Mouse (Mus musculus): ENCODE data around the gene Cfap97d2.

Cfap97d2 gene

DNA sequence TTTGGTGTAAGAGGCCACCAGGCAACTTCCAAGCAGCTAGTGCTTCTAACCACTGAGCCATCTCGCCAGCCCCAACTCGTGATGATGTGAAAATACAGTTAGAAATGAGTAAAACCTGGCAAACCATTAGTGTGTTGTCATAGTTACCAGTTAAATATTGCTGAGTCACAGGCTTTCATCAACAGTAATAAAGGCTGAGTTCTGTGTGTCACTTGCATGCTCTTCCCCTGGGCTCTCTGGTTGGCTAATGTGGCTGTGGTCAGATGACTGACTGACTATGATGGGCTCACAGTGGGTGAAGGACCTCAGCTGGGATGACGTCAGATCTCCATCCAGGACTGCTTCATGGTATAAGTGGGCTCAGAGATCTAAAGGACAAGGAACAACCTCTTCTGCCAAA is 74.8 kb downstream of the Cfap97d2 start:
- Histone ChIP-seq H3K4me3 (replicated peaks; ENCODE audit: low read length) (no peak overlapping the region), H3K36me3 (ENCODE audit: insufficient read depth, low read length) (peaks cover 68% of the 10 kb centered on the region), H3K27me3 (ENCODE audit: insufficient read depth, low read length) (no peaks in the 10 kb centered on the region), H3K9me3 (ENCODE audit: low read length) (no peaks in the 10 kb centered on the region), H3K4me1 (replicated peaks; ENCODE audit: low read depth, low read length) (peaks cover 15% of the 10 kb centered on the region)
- no peak for TF ChIP-seq CTCF (conservative IDR thresholded peaks at IDR 0.05; ENCODE audit: low read length)
- TF ChIP-seq NANOG (IDR thresholded peaks at IDR 0.05; ENCODE audit: borderline replicate concordance, low read length): no peak
- no peak for TF ChIP-seq POU5F1 (IDR thresholded peaks at IDR 0.05; ENCODE audit: borderline replicate concordance, low read length)

GRCm38 (mm10) chr8:13785250-13785763 is 79.6 kb downstream of the Cfap97d2 start, which contains the start of gene Upf3a:
Upf3a (plus strand) TSS chr8:13785615.
- H3K9me3 ChIP-seq (ENCODE audit: low read length): no peaks in the 10 kb centered on the region
- peaks cover 19% of the 10 kb centered on the region for H3K4me1 ChIP-seq (replicated peaks; ENCODE audit: low read depth, low read length)
- H3K36me3 ChIP-seq (ENCODE audit: insufficient read depth, low read length): peaks cover 49% of the 10 kb centered on the region
- no peaks in the 10 kb centered on the region for H3K27me3 ChIP-seq (ENCODE audit: insufficient read depth, low read length)
- H3K4me3 ChIP-seq (replicated peaks; ENCODE audit: low read length): peak within 1 kb of the TSS; percentile 89
- TF ChIP-seq POU5F1 (IDR thresholded peaks at IDR 0.05; ENCODE audit: borderline replicate concordance, low read length) (no peak), NANOG (IDR thresholded peaks at IDR 0.05; ENCODE audit: borderline replicate concordance, low read length) (no peak), CTCF (conservative IDR thresholded peaks at IDR 0.05; ENCODE audit: low read length) (peak; percentile 73)

GRCm38 (mm10) chr8:13785764-13786299 is 80.1 kb downstream of the Cfap97d2 start:
- peaks cover 43% of the 10 kb centered on the region for H3K36me3 ChIP-seq (ENCODE audit: insufficient read depth, low read length)
- H3K4me1 ChIP-seq (replicated peaks; ENCODE audit: low read depth, low read length): peaks cover 19% of the 10 kb centered on the region
- no peaks in the 10 kb centered on the region for H3K27me3 ChIP-seq (ENCODE audit: insufficient read depth, low read length)
- peak overlapping the region; percentile 89 for H3K4me3 ChIP-seq (replicated peaks; ENCODE audit: low read length)
- TF ChIP-seq POU5F1 (IDR thresholded peaks at IDR 0.05; ENCODE audit: borderline replicate concordance, low read length) (no peak), CTCF (conservative IDR thresholded peaks at IDR 0.05; ENCODE audit: low read length) (peak; percentile 66)
- no peaks in the 10 kb centered on the region for H3K9me3 ChIP-seq (ENCODE audit: low read length)

DNA sequence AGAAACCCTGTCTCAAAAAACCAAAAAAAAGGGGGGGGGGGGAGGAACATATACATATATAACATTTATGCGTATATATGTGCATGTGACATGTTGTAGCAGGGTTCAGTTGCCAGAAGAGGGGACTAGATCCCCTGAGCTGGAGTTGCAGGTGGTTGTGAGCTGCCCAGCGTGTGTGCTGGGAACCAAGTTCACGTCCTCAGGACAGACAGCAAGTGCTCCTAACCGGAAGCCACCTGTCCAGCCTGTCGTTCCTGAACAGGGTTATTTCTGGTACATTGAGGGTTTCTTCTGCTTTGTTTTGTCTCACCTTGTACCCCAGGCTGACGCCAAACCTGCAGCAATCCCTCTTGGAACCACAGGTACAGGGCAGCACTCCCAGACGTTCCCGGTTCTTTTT is 83.9 kb downstream of the Cfap97d2 start:
- H3K36me3 ChIP-seq (ENCODE audit: insufficient read depth, low read length): peaks cover 53% of the 10 kb centered on the region
- TF ChIP-seq CTCF (conservative IDR thresholded peaks at IDR 0.05; ENCODE audit: low read length) (no peak), NANOG (IDR thresholded peaks at IDR 0.05; ENCODE audit: borderline replicate concordance, low read length) (no peak), POU5F1 (IDR thresholded peaks at IDR 0.05; ENCODE audit: borderline replicate concordance, low read length) (no peak)

More for the DNA sequence above, 83.9 kb downstream of the Cfap97d2 start:
- H3K27me3 ChIP-seq (ENCODE audit: insufficient read depth, low read length): no peaks in the 10 kb centered on the region
- H3K4me3 ChIP-seq (replicated peaks; ENCODE audit: low read length): no peak overlapping the region
- H3K4me1 ChIP-seq (replicated peaks; ENCODE audit: low read depth, low read length): peaks cover 14% of the 10 kb centered on the region
- no peaks in the 10 kb centered on the region for H3K9me3 ChIP-seq (ENCODE audit: low read length)

Measured in E14TG2a.4 (cell line).